Mouse (Mus musculus): Measurements from ENCODE around the gene Fam20b.
A peak's percentile ranks its signal among the peaks of the same experiment; 100 is the strongest.
"Not testable (repeated sequence)": the region's sequence is repeated elsewhere in the genome, so short reads cannot be mapped to it uniquely, and the experiment has no call there.

The Fam20b gene

GRCm38 (mm10) chr1:156669208-156669983, 49.5 kb downstream of the Fam20b start:
- no peak for DNase-seq

GRCm38 (mm10) chr1:156668602-156669001, 50.3 kb downstream of the Fam20b start:
- no peak for DNase-seq

GRCm38 (mm10) chr1:156667141-156667926, 51.6 kb downstream of the Fam20b start:
- DNase-seq = no peak

GRCm38 (mm10) chr1:156665777-156666176, 53.1 kb downstream of the Fam20b start:
- no peak for DNase-seq

- DNase-seq = not testable (repeated sequence)
Measured at GRCm38 (mm10) chr1:156660660-156661236, 58.1 kb downstream of the Fam20b start.

GRCm38 (mm10) chr1:156659906-156660659, 58.8 kb downstream of the Fam20b start:
- DNase-seq = no peak

- peak; percentile 56 for DNase-seq
Measured at GRCm38 (mm10) chr1:156658676-156659075, 60.2 kb downstream of the Fam20b start.

- DNase-seq = no peak
Measured at GRCm38 (mm10) chr1:156657523-156657922, 61.4 kb downstream of the Fam20b start.

- DNase-seq = no peak
Measured at GRCm38 (mm10) chr1:156654735-156655530, 64.0 kb downstream of the Fam20b start.

- DNase-seq = no peak
Measured at GRCm38 (mm10) chr1:156652189-156652822, 66.6 kb downstream of the Fam20b start.

GRCm38 (mm10) chr1:156650631-156651030, 68.3 kb downstream of the Fam20b start:
- no peak for DNase-seq

GRCm38 (mm10) chr1:156648705-156649104, 70.2 kb downstream of the Fam20b start:
- no peak for DNase-seq

GRCm38 (mm10) chr1:156645971-156646370, 72.9 kb downstream of the Fam20b start:
- no peak for DNase-seq

GRCm38 (mm10) chr1:156644780-156645523, 73.9 kb downstream of the Fam20b start:
- DNase-seq = peak; percentile 42

GRCm38 (mm10) chr1:156644061-156644460, 74.8 kb downstream of the Fam20b start:
- no peak for DNase-seq

- DNase-seq = no peak
Measured at GRCm38 (mm10) chr1:156642813-156643212, 76.1 kb downstream of the Fam20b start.

- no peak for DNase-seq
Measured at GRCm38 (mm10) chr1:156641808-156642207, 77.1 kb downstream of the Fam20b start.

GRCm38 (mm10) chr1:156640577-156640976, 78.3 kb downstream of the Fam20b start:
- no peak for DNase-seq

- no peak for DNase-seq
Measured at GRCm38 (mm10) chr1:156639455-156639854, 79.4 kb downstream of the Fam20b start.

GRCm38 (mm10) chr1:156635148-156635547, 83.7 kb downstream of the Fam20b start:
- no peak for DNase-seq

GRCm38 (mm10) chr1:156633095-156633494, 85.8 kb downstream of the Fam20b start:
- no peak for DNase-seq
